Mouse (Mus musculus): ENCODE results near the gene Cant1.

- TF ChIP-seq ZNF384 (IDR thresholded peaks at IDR 0.05; ENCODE audit: low read depth, low read length) (no peak), MAFK (IDR thresholded peaks at IDR 0.05; ENCODE audit: insufficient read depth, low read depth, low read length) (no peak), CHD2 (IDR thresholded peaks at IDR 0.05; ENCODE audit: low read depth, low read length) (no peak)
Measured at GRCm38 (mm10) chr11:118405311-118405710, 13.6 kb downstream of the Cant1 start.
